ENCODE assay signal across 8 mouse cellular contexts in the genomic region with DNA sequence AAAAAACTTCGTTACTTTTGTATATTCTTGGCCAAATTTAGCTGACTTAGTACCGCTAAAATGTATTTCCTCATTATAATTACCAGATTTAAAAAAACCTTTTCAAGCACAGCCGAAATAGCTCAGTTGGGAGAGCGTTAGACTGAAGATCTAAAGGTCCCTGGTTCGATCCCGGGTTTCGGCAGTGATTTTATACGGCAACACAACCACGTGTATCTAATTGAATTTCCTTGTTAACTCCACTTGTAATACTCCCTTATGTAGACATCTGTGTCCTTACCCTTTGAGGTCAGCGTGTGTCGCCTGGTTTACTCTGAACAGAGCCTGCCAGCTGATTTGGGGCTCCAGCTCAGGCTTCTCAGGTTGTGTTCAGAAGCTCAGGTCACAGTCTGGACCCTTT. TPM values are rescaled to one million over a fixed set of nuclear protein-coding genes. Genes with fewer than 3 reads are reported as not detected.
DNase-seq lines count a peak whose midpoint lies in the region; ATAC-seq lines count a peak whose summit lies in the region.

No protein-coding gene starts in this region.

- no peak overlapping the region for H3K27ac ChIP-seq in embryonic facial prominence, embryonic 14.5 days (replicated peaks; ENCODE audit: low read depth, low read length)
- H3K27ac ChIP-seq in heart, embryonic 14.5 days (replicated peaks in 1 of 2; ENCODE audit: control insufficient read depth in 1 of 2, insufficient read depth in 1 of 2, low read depth in 2 of 2, low read length in 2 of 2): no peak overlapping the region
- no peak overlapping the region for H3K27ac ChIP-seq in kidney, embryonic 16.5 days (ENCODE audit: low read length)
- no peak overlapping the region for H3K27ac ChIP-seq in liver, embryonic 15.5 days (replicated peaks)

- peak overlapping the region; percentile 12; the same call in 1 of the 2 replicates for H3K4me3 ChIP-seq in embryonic facial prominence, embryonic 14.5 days (ENCODE audit: low read depth, low read length)
- H3K4me3 ChIP-seq in heart, embryonic 14.5 days (ENCODE audit: control insufficient read depth in 1 of 2, insufficient read depth in 1 of 2, low read depth in 1 of 2, low read length in 2 of 2): no peak overlapping the region
- H3K4me3 ChIP-seq in kidney, embryonic 16.5 days (ENCODE audit: low read length): peak overlapping the region; percentile 33
- H3K4me3 ChIP-seq in liver, embryonic 15.5 days (replicated peaks): peak overlapping the region; percentile 21

- no peaks in the 10 kb centered on the region for H3K36me3 ChIP-seq in embryonic facial prominence, embryonic 14.5 days (ENCODE audit: control insufficient read depth, insufficient read depth, low read length)
- no peaks in the 10 kb centered on the region for H3K36me3 ChIP-seq in heart, embryonic 14.5 days (ENCODE audit: control insufficient read depth, insufficient read depth, low read length)
- H3K36me3 ChIP-seq in kidney, embryonic 16.5 days (ENCODE audit: insufficient read depth, low read length): no peaks in the 10 kb centered on the region
- H3K36me3 ChIP-seq in liver, embryonic 15.5 days (replicated peaks): no peaks in the 10 kb centered on the region

- DNase-seq in CD4-positive, CD25-positive, alpha-beta regulatory T cell, adult 2 months (ENCODE audit: low read depth, low spot score): peak; percentile 77
- DNase-seq in adipocyte (ENCODE audit: low spot score): peak; percentile 65
- peak; percentile 82 for DNase-seq in embryonic facial prominence, embryonic 14.5 days (ENCODE audit: low spot score)
- DNase-seq in neural tube, embryonic 10.5 days (ENCODE audit: extremely low spot score, low spot score): peak; percentile 73
- DNase-seq in thymus, postnatal 14 days: peak; percentile 75

- no peaks in the 10 kb centered on the region for H3K27me3 ChIP-seq in embryonic facial prominence, embryonic 14.5 days (replicated peaks; ENCODE audit: control insufficient read depth, insufficient read depth, low read length)
- no peaks in the 10 kb centered on the region for H3K27me3 ChIP-seq in heart, embryonic 14.5 days (ENCODE audit: control insufficient read depth, insufficient read depth, low read length)
- H3K27me3 ChIP-seq in kidney, embryonic 16.5 days (ENCODE audit: insufficient read depth, low read length): no peaks in the 10 kb centered on the region
- H3K27me3 ChIP-seq in liver, embryonic 15.5 days: no peaks in the 10 kb centered on the region; the same call in 1 of the 2 replicates

- WGBS in embryonic facial prominence, embryonic 14.5 days: 1% methylated on average over 11 of the region's 11 CpGs
- 8% methylated on average over 11 of the region's 11 CpGs for WGBS in heart, embryonic 14.5 days
- 2% methylated on average over 11 of the region's 11 CpGs for WGBS in kidney, embryonic 16.5 days
- WGBS in liver, embryonic 15.5 days (ENCODE audit: insufficient replicate concordance): under 1% methylated on average over 11 of the region's 11 CpGs

- peak; percentile 49 for ATAC-seq in embryonic facial prominence, embryonic 14.5 days (ENCODE audit: low read depth)
- ATAC-seq in heart, embryonic 14.5 days (ENCODE audit: insufficient number of reproducible peaks, insufficient read depth, low FRiP score, low read depth): no peak
- ATAC-seq in kidney, embryonic 16.5 days (ENCODE audit: low FRiP score, low TSS enrichment): peak; percentile 73
- peak; percentile 57 for ATAC-seq in liver, embryonic 15.5 days (ENCODE audit: insufficient read depth)

- peaks cover 7% of the 10 kb centered on the region for H3K4me1 ChIP-seq in embryonic facial prominence, embryonic 14.5 days (ENCODE audit: control insufficient read depth, insufficient read depth, low read length)
- peaks cover 9 to 25% of the 10 kb centered on the region in 2 experiments for H3K4me1 ChIP-seq in heart, embryonic 14.5 days (ENCODE audit: control insufficient read depth in 2 of 2, insufficient read depth in 2 of 2, low read length in 2 of 2)
- peaks cover 16% of the 10 kb centered on the region for H3K4me1 ChIP-seq in kidney, embryonic 16.5 days (ENCODE audit: insufficient read depth, low read length)
- H3K4me1 ChIP-seq in liver, embryonic 15.5 days (replicated peaks): peaks cover 38% of the 10 kb centered on the region

- no peak overlapping the region for H3K9ac ChIP-seq in embryonic facial prominence, embryonic 14.5 days (ENCODE audit: low read depth, low read length)
- no peak overlapping the region for H3K9ac ChIP-seq in heart, embryonic 14.5 days (ENCODE audit: low read length)
- H3K9ac ChIP-seq in kidney, embryonic 16.5 days (replicated peaks; ENCODE audit: low read length): 0 out of 2 replicates have a peak overlapping the region, but pooled peaks have one; percentile 38
- no peak overlapping the region for H3K9ac ChIP-seq in liver, embryonic 15.5 days

- H3K4me2 ChIP-seq in embryonic facial prominence, embryonic 14.5 days (ENCODE audit: low read depth, low read length): peak overlapping the region; percentile 49
- H3K4me2 ChIP-seq in heart, embryonic 14.5 days (ENCODE audit: low read length): peak overlapping the region; percentile 31
- H3K4me2 ChIP-seq in kidney, embryonic 16.5 days (replicated peaks; ENCODE audit: low read depth, low read length): peak overlapping the region; percentile 47
- H3K4me2 ChIP-seq in liver, embryonic 15.5 days: peak overlapping the region; percentile 54

- H3K9me3 ChIP-seq in embryonic facial prominence, embryonic 14.5 days (ENCODE audit: control insufficient read depth, low read length): no peaks in the 10 kb centered on the region
- no peaks in the 10 kb centered on the region for H3K9me3 ChIP-seq in heart, embryonic 14.5 days (ENCODE audit: control insufficient read depth, low read length)
- no peaks in the 10 kb centered on the region for H3K9me3 ChIP-seq in kidney, embryonic 16.5 days (ENCODE audit: low read length)
- H3K9me3 ChIP-seq in liver, embryonic 15.5 days (replicated peaks): no peaks in the 10 kb centered on the region

RNA-seq across cellular contexts. Expression of a gene that starts 36.4 kb away (rescaled TPM):
- polyA plus RNA-seq in embryonic facial prominence, embryonic 14.5 days (2014; fragmentation: Nextera tagmentation; extraction: Ambion mirVana): 9.0 and 10.1 TPM in 2 replicates
- 10.8 and 11.4 TPM in 2 replicates for polyA plus RNA-seq in heart, embryonic 14.5 days (2014; fragmentation: Nextera tagmentation; extraction: Ambion mirVana)
- polyA plus RNA-seq in kidney, embryonic 16.5 days (2015; fragmentation: Nextera tagmentation; extraction: Ambion mirVana): 4.1 and 4.2 TPM in 2 replicates
- polyA plus RNA-seq in liver, embryonic 15.5 days (2015; fragmentation: Nextera tagmentation; extraction: Ambion mirVana): 1.9 and 2.0 TPM in 2 replicates

RNA-seq across cellular contexts. Expression of a gene that starts 39.0 kb away (rescaled TPM):
- polyA plus RNA-seq in embryonic facial prominence, embryonic 14.5 days (2014; fragmentation: Nextera tagmentation; extraction: Ambion mirVana): not detected in 2 replicates
- not detected in 2 replicates for polyA plus RNA-seq in heart, embryonic 14.5 days (2014; fragmentation: Nextera tagmentation; extraction: Ambion mirVana)
- not detected in 2 replicates for polyA plus RNA-seq in kidney, embryonic 16.5 days (2015; fragmentation: Nextera tagmentation; extraction: Ambion mirVana)
- 0.01 TPM in 1 of 2 replicates, not detected in the other for polyA plus RNA-seq in liver, embryonic 15.5 days (2015; fragmentation: Nextera tagmentation; extraction: Ambion mirVana)

Comparison
In these comparisons a context has a peak if more than half of its experiments do, and no peak if none do; other contexts are left out.
1. H3K4me3 ChIP-seq: peak in embryonic facial prominence, embryonic 14.5 days (single experiment), kidney, embryonic 16.5 days (single experiment) and liver, embryonic 15.5 days (single experiment); none in heart, embryonic 14.5 days (0 of 2).
2. Peak in every context shown above with its lines, with median percentiles within 50 percentile points of each other: DNase-seq and H3K4me2 ChIP-seq.